Mouse (Mus musculus): ENCODE results near the gene Habp4. TPM values are rescaled to one million over a fixed set of nuclear protein-coding genes. Genes with fewer than 3 reads are reported as not detected.
A peak's percentile ranks its signal among the peaks of the same experiment; 100 is the strongest.

Habp4 gene
- 10.0 and 11.3 TPM in 2 replicates for polyA plus RNA-seq (2015; fragmentation: Nextera tagmentation; extraction: Ambion mirVana)

GRCm38 (mm10) chr13:64161548-64161915 is at the start of gene Habp4:
TSS of gene Habp4 (plus strand) at chr13:64161824.
- peak within 1 kb of the TSS; percentile 81 for H3K4me3 ChIP-seq (replicated peaks)
- peaks cover 49% of the 10 kb centered on the region for H3K27me3 ChIP-seq
- H3K9me3 ChIP-seq (replicated peaks) = no peaks in the 10 kb centered on the region
- no peaks in the 10 kb centered on the region for H3K36me3 ChIP-seq (replicated peaks)
- H3K27ac ChIP-seq (replicated peaks) = peak within 1 kb of the TSS; percentile 78
- peak; percentile 99 for ATAC-seq (ENCODE audit: insufficient read depth)
- peak within 1 kb of the TSS; percentile 83 for H3K9ac ChIP-seq
- H3K4me2 ChIP-seq = peak within 1 kb of the TSS; percentile 100
- under 1% methylated on average over 31 of the region's 31 CpGs for WGBS (ENCODE audit: insufficient replicate concordance)
- peaks cover 28% of the 10 kb centered on the region for H3K4me1 ChIP-seq (replicated peaks)

- H3K27ac ChIP-seq (replicated peaks) = no peak overlapping the region
- no peak overlapping the region for H3K4me3 ChIP-seq (replicated peaks)
- no peaks in the 10 kb centered on the region for H3K9me3 ChIP-seq (replicated peaks)
- no peaks in the 10 kb centered on the region for H3K27me3 ChIP-seq
- H3K36me3 ChIP-seq (replicated peaks) = 0 out of 2 replicates have a peak, but pooled peaks cover 7% of the 10 kb centered on the region
- no peaks in the 10 kb centered on the region for H3K4me1 ChIP-seq (replicated peaks)
- H3K9ac ChIP-seq = no peak overlapping the region
- whole genome bisulfite sequencing (ENCODE audit: insufficient replicate concordance) = 34% methylated on average over 2 of the region's 2 CpGs
- H3K4me2 ChIP-seq = no peak overlapping the region
- no peak for ATAC-seq (ENCODE audit: insufficient read depth)
These were observed 44.2 kb upstream of the Habp4 start for GRCm38 (mm10) chr13:64117442-64117841.

DNA sequence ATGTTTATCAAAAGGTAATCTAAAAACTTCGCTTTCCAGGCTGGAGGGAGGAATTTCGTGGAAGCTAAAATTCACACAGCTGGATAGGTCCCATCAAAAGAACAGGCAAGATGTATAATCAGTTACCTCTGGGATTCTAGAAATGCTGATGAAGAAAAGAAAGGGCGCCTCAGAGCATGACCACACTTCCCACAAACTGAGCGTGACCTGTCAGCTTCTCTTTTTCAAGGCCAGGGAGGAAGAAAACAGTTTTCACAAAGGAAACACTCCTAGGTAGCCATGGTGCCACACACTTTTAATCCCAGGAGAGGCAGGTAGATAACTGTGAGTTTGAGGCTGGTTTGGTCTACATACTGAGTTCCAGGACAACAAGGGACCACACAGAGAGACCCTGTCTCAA is 40.9 kb upstream of the Habp4 start:
- Histone ChIP-seq H3K4me1 (replicated peaks) (no peaks in the 10 kb centered on the region), H3K9me3 (replicated peaks) (no peaks in the 10 kb centered on the region), H3K27ac (replicated peaks) (no peak overlapping the region), H3K9ac (no peak overlapping the region), H3K4me2 (no peak overlapping the region), H3K27me3 (no peaks in the 10 kb centered on the region), H3K36me3 (replicated peaks) (0 out of 2 replicates have a peak, but pooled peaks cover 4% of the 10 kb centered on the region), H3K4me3 (replicated peaks) (no peak overlapping the region)
- ATAC-seq (ENCODE audit: insufficient read depth) = no peak
- WGBS (ENCODE audit: insufficient replicate concordance) = 33% methylated on average over 4 of the region's 4 CpGs

DNA sequence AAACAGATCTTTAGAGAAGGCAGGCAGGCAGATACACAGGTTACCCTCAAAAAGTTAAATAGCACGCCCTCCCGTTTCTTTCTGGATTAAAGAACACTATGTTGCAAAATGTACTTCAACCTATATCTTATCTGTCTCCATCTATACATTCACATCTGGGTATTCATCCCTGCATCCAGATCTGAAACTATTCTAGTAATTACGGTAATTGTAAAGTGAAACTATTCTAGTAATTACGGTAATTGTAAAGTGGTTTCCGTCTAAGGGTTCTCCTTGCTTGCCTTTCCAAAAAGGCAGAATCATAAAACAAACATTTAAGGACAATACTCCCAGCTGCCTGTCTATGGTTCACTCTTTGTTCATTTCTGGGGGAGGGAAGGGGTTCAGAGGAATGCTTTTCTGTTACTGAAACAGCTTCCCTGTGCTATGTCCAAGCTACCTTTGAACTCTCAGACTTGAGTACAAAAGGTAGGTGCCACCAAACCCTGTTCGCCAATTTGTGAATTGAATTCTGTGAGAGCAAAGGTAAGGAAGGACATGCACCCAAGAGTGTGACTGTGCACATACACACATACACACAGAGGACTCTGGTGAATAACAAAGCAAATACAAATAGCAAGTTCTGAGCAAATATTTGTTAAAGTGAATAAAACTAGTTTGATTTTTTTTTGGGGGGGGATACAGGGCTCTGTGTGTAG is 38.0 kb upstream of the Habp4 start:
- Histone ChIP-seq H3K9ac (no peak overlapping the region), H3K9me3 (replicated peaks) (no peaks in the 10 kb centered on the region), H3K4me1 (replicated peaks) (no peaks in the 10 kb centered on the region), H3K4me2 (no peak overlapping the region), H3K27me3 (no peaks in the 10 kb centered on the region), H3K4me3 (replicated peaks) (no peak overlapping the region), H3K27ac (replicated peaks) (no peak overlapping the region; the same call in 1 of the 2 replicates), H3K36me3 (replicated peaks) (no peaks in the 10 kb centered on the region)
- WGBS (ENCODE audit: insufficient replicate concordance) = 40% methylated on average over 6 of the region's 6 CpGs
- peak; percentile 31; the same call in 1 of the 2 replicates for ATAC-seq (ENCODE audit: insufficient read depth)

DNA sequence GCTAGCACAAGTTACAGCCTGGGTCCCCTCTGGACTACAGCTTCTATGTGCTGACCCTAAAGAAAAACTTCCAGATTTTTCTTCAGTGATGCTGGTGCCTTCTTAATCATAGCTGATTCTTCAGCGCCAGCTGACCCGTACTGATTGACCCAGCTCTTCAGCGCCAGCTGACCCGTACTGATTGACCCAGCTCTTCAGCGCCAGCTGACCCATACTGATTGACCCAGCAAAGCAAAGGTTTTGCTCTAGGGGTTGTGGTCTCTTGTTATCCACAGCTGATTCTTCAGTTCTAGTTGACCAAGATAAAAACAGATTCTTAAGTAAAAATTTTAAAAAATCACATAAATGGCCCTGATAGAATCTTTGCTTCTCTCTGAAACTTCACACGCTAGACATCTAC is 36.7 kb upstream of the Habp4 start:
- H3K9ac ChIP-seq = no peak overlapping the region
- no peaks in the 10 kb centered on the region for H3K36me3 ChIP-seq (replicated peaks)
- H3K4me2 ChIP-seq = no peak overlapping the region
- no peaks in the 10 kb centered on the region for H3K27me3 ChIP-seq
- no peaks in the 10 kb centered on the region for H3K9me3 ChIP-seq (replicated peaks)
- WGBS (ENCODE audit: insufficient replicate concordance) = 80% methylated on average over 6 of the region's 6 CpGs
- ATAC-seq (ENCODE audit: insufficient read depth) = no peak
- H3K4me1 ChIP-seq (replicated peaks) = peaks cover 12% of the 10 kb centered on the region
- no peak overlapping the region for H3K4me3 ChIP-seq (replicated peaks)
- no peak overlapping the region for H3K27ac ChIP-seq (replicated peaks)

DNA sequence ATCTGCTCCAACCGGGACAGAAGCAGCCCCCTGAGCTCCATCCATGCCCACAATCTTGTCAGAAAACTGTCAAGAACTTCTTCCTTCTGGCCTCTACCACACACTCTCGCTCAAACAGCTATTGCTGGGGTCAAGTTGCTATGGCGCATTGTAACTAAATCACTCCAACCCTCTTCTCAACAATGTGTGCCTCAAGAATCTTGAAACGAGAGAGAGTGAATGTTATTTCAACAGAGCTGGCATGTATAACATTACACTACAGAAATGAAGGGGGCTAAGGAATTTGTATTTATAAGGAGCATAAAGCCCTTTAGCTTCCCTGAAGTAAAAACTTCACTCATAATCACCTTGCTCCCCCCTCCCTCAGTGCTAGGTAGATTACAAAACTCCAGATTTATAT is 35.3 kb upstream of the Habp4 start:
- Histone ChIP-seq H3K9ac (no peak overlapping the region), H3K4me3 (replicated peaks) (no peak overlapping the region), H3K36me3 (replicated peaks) (peaks cover 10% of the 10 kb centered on the region), H3K27ac (replicated peaks) (no peak overlapping the region), H3K4me1 (replicated peaks) (peaks cover 16% of the 10 kb centered on the region), H3K27me3 (no peaks in the 10 kb centered on the region), H3K9me3 (replicated peaks) (no peaks in the 10 kb centered on the region), H3K4me2 (no peak overlapping the region)
- WGBS (ENCODE audit: insufficient replicate concordance) = 41% methylated on average over 4 of the region's 4 CpGs
- ATAC-seq (ENCODE audit: insufficient read depth) = no peak

GRCm38 (mm10) chr13:64128858-64129615 is 32.6 kb upstream of the Habp4 start, which contains the start of gene Slc35d2:
TSS of gene Slc35d2 (minus strand) at chr13:64129368.
- H3K4me2 ChIP-seq = peak within 1 kb of the TSS; percentile 74
- peak within 1 kb of the TSS; percentile 78 for H3K27ac ChIP-seq (replicated peaks)
- H3K27me3 ChIP-seq = no peaks in the 10 kb centered on the region
- ATAC-seq (ENCODE audit: insufficient read depth) = peak; percentile 82
- H3K9me3 ChIP-seq (replicated peaks) = no peaks in the 10 kb centered on the region
- H3K9ac ChIP-seq = peak within 1 kb of the TSS; percentile 55
- H3K4me1 ChIP-seq (replicated peaks) = peaks cover 16% of the 10 kb centered on the region
- peaks cover 29% of the 10 kb centered on the region for H3K36me3 ChIP-seq (replicated peaks)
- WGBS (ENCODE audit: insufficient replicate concordance) = 6% methylated on average over 44 of the region's 44 CpGs
- peak within 1 kb of the TSS; percentile 62 for H3K4me3 ChIP-seq (replicated peaks)

GRCm38 (mm10) chr13:64129616-64130375 is 31.8 kb upstream of the Habp4 start:
- 39% methylated on average over 15 of the region's 15 CpGs for WGBS (ENCODE audit: insufficient replicate concordance)
- Histone ChIP-seq H3K36me3 (replicated peaks) (peaks cover 36% of the 10 kb centered on the region), H3K27me3 (no peaks in the 10 kb centered on the region), H3K9me3 (replicated peaks) (no peaks in the 10 kb centered on the region), H3K4me1 (replicated peaks) (peaks cover 16% of the 10 kb centered on the region), H3K9ac (peak overlapping the region; percentile 55), H3K4me3 (replicated peaks) (peak overlapping the region; percentile 62), H3K4me2 (peak overlapping the region; percentile 74), H3K27ac (replicated peaks) (peak overlapping the region; percentile 78)
- peak; percentile 75 for ATAC-seq (ENCODE audit: insufficient read depth)

GRCm38 (mm10) chr13:64150121-64150520 is 11.5 kb upstream of the Habp4 start:
- Histone ChIP-seq H3K4me1 (replicated peaks) (peaks cover 46% of the 10 kb centered on the region), H3K9me3 (replicated peaks) (no peaks in the 10 kb centered on the region), H3K4me3 (replicated peaks) (peak overlapping the region; percentile 93), H3K27ac (replicated peaks) (no peak overlapping the region), H3K4me2 (peak overlapping the region; percentile 98), H3K27me3 (no peaks in the 10 kb centered on the region; the same call in 1 of the 2 replicates), H3K9ac (no peak overlapping the region), H3K36me3 (replicated peaks) (peaks cover 28% of the 10 kb centered on the region)
- 55% methylated on average over 5 of the region's 5 CpGs for WGBS (ENCODE audit: insufficient replicate concordance)
- no peak for ATAC-seq (ENCODE audit: insufficient read depth)

GRCm38 (mm10) chr13:64152241-64152669 is 9.4 kb upstream of the Habp4 start:
- H3K36me3 ChIP-seq (replicated peaks) = peaks cover 19% of the 10 kb centered on the region
- no peaks in the 10 kb centered on the region for H3K9me3 ChIP-seq (replicated peaks)
- peak overlapping the region; percentile 93 for H3K4me3 ChIP-seq (replicated peaks)
- H3K4me1 ChIP-seq (replicated peaks) = peaks cover 49% of the 10 kb centered on the region
- H3K27me3 ChIP-seq = peaks cover 11% of the 10 kb centered on the region
- H3K9ac ChIP-seq = peak overlapping the region; percentile 97
- WGBS (ENCODE audit: insufficient replicate concordance) = 1% methylated on average over 42 of the region's 42 CpGs
- ATAC-seq (ENCODE audit: insufficient read depth) = peak; percentile 7
- peak overlapping the region; percentile 98 for H3K27ac ChIP-seq (replicated peaks)
- peak overlapping the region; percentile 98 for H3K4me2 ChIP-seq

Measured in liver, embryonic 15.5 days (tissue).